Comparison of ENCODE assay signal across 16 mouse cellular contexts in genomic region chr19:55955126-55955525, GRCm38 (mm10).
"Had no signal": no experiment of that assay in that cellular context is flagged by ENCODE, and none has a peak within 500 bp of the region (broad histone marks: within the 10 kb centered on the region; RNA-seq: fewer than 3 reads in every experiment).

No protein-coding gene starts in this region.

- DNase-seq: gastrocnemius, postnatal 14 days; heart, adult 18-20 months; heart, postnatal 10 days; heart, postnatal 4 days; kidney, adult 18-20 months; kidney, adult 8-10 months; kidney, postnatal 10 days; kidney, postnatal 25 days; kidney, postnatal 4 days; liver; liver, embryonic 13.5 days; liver, postnatal 0 days had no signal

- ATAC-seq: hindbrain, embryonic 16.5 days; inflammation-experienced regulatory T-cells, adult 6 months; intestine, embryonic 15.5 days; intestine, postnatal 0 days; liver, postnatal 0 days had no signal
